Mouse (Mus musculus): ENCODE results near the gene Itpkb.

Itpkb gene

DNA sequence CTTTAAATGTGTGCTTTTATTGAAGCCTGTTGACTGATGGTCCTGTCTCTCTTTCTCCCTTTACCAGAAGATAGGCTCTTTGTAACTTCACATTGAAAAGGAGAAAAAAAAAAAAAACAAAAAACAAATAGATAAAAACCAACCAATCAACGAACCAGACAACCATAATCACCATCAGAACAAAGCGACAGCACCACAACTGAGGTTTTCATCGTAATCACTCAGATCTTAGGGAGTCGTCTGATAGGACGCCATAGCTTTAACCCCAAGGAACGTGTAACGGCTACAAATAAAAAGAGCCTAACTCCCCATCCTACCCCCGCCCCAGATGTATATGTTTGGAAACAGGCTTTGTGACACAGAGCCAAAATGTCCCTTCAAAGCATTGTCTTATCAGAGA, 8.1 kb downstream of the Itpkb start:
- in situ Hi-C loops (cut with MboI; ENCODE audit: low sequenced_read_pairs) = no loop called here

DNA sequence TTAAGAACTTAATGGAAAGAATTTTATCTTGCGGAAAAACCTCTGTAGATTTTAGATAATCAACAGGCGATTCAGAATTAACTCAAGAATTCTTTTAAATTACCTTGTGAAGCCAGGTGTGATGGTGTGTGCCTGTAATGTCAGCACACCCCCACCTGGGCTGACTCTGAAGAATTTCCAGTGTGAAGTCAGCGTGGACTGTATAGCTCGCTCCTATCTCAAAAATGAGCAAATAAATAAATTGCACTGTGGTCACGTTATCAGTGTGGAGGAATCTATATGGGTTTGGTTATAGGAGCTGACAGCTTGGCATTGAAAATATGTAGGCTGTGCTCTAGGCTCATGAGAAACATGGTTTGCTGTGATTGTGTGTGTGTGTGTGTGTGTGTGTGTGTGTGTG, 8.9 kb downstream of the Itpkb start:
- in situ Hi-C loops (cut with MboI; ENCODE audit: low sequenced_read_pairs) = no loop called here

DNA sequence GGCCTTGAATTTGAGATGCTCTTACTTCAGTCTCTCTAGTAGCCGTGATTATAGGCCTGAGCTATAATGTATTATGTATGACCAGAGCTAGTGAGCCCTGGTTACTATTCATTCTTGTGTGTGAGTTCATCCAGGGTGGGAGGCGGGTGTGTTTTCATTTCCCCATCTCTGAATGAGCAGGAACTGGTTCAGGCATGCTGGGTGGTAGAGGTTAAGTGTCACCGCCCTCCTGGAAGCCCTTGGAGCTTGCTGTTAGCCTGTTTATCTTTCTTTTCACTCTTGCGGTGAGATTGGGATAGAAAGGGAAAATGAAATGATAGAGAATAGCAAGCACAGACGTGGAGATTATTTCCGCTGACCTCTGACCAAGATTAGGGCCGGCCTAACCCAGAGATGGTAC, 12.7 kb downstream of the Itpkb start:
- in situ Hi-C loops (cut with MboI; ENCODE audit: low sequenced_read_pairs) = no loop called here

DNA sequence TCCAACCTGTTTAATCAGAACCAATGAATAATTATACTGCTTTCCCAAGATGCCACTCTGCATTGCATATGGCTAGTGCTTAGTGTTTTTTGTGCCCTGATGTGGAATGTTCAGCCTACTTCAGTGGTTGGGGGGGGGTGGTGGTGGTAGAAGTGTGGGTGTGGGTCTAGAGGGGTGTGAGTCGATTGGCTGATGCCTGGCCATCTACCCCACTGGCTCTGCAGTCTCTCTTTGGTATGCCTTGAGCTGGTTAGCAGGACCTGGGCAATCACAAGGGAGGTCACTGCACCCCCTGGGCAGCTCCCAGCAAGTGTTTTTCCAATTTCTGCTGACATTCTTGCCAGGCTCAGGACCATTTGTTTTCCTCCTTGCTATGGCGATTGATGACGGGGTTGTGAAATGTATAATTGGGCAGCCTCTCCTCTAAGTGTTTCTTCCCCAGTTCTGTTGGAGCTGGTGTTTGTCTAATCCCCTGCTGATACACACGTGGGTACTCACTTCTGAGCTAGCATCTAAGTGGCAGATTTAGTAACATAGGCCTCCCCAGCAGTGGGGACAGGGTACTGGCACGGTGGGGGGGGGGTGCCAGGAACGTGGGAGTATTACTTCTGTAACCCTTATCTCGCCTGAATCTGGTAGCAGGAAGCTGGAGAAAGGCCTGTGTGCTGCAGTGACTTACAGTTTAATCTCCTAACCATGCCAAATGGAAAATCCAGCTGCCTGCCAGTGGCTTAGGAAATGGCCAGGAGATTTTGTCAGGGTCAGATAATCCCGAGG, 13.3 kb downstream of the Itpkb start:
- in situ Hi-C loops (cut with MboI; ENCODE audit: low sequenced_read_pairs) = no loop called here

DNA sequence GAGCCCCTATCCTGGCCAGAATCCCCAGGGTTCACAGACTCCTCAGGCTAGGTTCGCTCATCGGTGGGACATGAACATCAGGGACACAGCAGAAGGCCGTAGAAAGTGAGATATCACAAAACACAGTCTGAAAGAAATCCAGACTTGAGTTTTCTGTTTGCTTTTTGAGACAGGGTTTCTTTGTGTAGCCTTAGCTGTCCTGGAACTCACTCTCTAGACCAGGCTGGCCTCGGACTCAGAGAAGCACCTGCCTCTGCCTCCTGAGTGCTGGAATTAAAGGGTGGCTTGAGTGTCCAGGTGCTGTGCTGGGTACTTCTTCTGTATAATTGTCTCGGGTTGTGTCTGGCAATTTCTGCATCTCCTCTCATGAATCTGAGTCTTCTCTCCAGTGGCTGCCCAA, 14.8 kb downstream of the Itpkb start:
- in situ Hi-C loops (cut with MboI; ENCODE audit: low sequenced_read_pairs) = no loop called here

DNA sequence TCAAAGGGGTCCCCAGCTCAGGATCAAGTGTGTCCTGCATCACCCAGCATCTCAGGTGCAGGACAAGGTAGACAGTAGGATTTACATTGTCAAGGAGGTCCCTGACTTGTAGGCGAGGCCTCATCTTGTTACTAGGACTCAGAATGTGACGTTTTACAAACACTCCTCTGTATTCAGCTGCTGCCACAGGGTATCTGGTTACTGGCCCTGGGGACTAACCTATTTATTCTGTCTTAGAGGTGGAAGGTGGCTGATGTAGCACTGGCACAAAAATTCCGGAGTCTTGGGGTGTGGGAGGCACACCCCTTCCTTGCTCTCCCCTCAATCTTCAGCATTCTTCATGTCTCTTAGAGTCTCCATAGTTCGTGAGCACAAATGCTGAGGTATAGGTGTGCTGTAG, 16.8 kb downstream of the Itpkb start:
- in situ Hi-C loops (cut with MboI; ENCODE audit: low sequenced_read_pairs) = no loop called here

DNA sequence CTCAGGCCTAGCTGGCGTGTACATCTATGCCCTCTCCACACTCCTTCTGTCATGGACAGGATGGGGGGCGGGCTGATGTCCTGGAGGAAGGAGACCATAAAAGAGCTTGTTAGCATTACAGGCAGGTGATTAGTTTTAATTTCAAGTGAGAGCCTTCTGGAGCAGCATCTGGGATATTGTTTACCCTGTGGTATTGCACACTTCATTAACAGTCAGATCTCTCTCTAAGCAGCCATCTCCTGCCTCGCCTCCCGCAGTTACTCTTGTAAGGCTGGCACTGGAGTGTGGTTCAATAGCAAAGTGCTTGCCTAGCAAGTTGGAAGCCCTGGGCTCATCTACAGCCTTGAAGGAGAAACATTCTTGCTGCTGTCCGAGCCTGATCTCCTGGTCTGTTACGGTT, 17.6 kb downstream of the Itpkb start:
- in situ Hi-C loops (cut with MboI; ENCODE audit: low sequenced_read_pairs) = no loop called here

DNA sequence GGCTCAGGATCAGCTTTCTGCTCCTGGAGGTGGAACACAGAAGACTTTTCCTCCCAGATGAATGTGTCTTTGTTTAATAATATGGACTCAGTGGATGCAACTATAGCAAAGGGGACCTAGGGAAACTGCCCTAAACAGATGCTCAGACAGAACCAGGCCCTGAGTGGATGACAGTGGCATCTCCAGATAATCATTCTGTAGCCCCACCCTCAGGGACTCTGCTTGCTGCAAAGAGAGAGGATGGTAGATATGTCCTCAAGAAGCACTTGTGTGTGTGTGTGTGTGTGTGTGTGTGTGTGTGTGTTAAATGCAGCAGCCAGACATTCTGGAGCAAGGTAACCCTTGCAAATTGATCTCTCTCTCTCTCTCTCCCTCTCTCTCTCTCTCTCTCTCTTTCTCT, 18.8 kb downstream of the Itpkb start:
- in situ Hi-C loops (cut with MboI; ENCODE audit: low sequenced_read_pairs) = no loop called here

DNA sequence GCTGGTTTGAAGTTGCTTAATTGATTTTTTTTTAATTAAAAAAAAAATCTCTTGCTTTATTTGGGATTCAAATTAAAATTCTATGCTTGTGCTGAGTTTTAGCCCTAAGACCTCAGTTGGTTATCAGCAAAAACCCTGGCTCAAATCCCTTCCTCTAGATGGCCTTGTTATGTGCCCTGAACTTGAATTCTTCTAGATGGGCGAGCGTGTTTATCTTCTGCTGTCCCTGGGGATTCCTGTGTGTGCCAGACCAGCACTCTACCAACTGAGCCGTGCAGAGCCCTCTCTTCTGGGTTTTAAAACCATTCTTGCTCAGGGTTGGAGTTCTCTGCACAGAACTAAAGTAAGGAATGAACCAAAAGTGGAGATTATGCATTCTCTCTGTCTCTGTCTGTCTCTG, 22.0 kb downstream of the Itpkb start:
- in situ Hi-C loops (cut with MboI; ENCODE audit: low sequenced_read_pairs) = no loop called here

DNA sequence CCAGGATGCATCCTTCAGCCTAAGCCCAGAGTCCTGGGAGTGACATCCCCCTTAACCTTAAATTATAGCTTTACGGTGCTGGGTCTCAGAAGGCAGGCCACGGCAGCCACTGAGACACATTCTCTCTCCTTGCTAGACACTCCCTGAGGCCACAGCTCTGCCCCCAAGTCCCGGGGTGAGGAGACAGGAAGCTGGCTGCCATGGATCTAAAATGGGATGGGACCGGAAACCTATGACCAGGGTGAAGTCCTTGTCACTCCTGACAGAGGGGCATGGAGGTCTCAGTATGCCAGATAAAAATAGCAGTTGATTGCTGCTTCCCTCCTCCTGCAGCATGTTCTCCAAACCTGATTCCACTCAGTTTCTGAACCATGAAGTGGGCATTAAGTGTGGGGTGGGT, 23.8 kb downstream of the Itpkb start:
- in situ Hi-C loops (cut with MboI; ENCODE audit: low sequenced_read_pairs) = no loop called here

DNA sequence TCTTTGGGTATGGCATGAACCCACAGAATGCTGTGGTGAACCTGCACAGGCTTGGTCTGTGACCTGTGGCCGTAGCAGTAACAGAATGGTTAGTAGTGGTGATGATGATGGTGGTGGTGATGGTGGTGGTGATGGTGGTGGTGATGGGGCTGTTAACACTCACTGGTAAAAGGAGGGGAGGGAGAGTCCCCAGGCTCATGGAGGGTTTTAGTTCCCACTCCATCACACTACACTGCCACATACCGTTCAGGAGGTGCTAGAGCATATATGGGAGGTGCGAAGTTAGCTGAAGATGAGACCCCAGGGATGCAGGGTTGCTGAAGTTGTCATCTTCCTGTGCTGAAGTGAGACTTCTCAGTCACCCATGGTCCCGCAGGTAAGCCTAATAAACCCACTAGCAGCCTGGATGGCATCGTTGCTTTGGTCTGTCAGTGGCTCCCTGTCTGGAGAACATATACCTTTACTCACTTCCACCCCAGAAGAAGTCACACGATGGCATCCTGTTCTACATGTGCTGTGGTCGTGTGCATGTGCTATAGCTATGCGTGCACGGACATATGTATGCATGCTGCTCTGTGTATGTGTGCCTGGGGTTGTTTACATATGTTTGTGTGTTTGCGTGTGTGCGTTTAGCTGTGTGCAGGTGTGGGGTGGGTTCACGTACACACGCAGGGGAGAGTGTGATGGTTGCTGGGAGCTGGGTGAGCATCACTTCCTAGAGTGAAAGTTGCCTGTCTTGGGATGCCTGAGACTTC, 24.9 kb downstream of the Itpkb start:
- in situ Hi-C loops (cut with MboI; ENCODE audit: low sequenced_read_pairs) = no loop called here

DNA sequence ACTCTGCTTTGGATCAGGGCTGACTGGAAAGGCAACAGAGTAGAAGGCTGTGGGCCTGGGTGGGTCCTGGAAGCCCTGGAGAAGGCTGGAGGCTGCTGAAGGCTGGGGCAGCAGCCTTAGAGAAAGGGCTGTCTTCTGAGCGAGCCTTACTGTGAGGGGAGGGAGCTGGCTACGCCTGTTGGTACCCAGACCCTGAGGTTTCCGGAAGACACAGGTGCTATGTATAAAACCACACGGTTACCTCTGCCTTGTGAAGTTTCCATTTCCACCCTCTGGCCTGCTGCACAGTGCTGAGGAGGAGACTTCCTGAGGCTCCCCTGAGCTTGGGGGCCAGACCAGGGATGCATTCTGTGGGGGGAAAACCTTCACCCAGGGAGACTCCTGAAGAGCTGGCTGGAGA, 25.9 kb downstream of the Itpkb start:
- in situ Hi-C loops (cut with MboI; ENCODE audit: low sequenced_read_pairs) = no loop called here

DNA sequence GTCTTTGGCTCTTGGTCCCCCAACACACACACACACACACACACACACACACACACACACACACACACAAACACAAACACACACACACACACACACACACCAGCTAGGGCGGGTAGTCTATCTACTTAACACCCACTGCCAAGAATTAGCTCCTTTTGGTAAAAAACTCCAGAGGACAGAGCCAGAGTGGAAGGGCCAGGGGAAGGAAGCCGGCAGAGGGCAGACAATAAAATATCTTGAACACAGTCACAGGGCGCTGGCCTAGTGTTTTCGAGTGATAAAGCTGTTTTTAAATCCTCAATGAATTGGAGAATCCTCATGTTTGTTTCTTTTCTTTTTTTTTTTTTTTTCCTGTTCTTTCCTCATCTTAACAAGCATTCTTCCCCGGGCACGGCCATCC, 26.6 kb downstream of the Itpkb start:
- in situ Hi-C loops (cut with MboI; ENCODE audit: low sequenced_read_pairs) = no loop called here

DNA sequence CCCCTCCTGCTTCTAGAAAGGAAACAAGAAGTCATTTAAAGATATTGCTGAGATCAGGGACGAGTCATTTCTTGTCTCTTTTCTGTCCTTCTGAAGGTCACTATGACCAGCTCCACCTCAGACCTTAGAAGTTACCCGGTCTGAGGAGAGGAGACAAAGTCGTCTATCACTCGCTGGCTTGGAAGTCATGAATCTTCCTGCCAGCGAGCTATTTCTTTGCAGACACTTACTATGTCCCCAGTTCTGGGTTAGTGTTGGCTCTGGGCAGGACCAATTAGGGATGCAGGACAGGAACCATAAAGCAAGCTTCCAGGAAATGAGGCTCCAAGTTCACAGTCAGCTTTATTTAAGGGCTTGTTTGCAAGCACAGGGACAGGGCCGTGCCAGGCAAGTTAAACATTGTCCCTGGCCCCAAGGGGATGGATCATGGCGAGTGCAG, 27.6 kb downstream of the Itpkb start:
- in situ Hi-C loops (cut with MboI; ENCODE audit: low sequenced_read_pairs) = no loop called here

DNA sequence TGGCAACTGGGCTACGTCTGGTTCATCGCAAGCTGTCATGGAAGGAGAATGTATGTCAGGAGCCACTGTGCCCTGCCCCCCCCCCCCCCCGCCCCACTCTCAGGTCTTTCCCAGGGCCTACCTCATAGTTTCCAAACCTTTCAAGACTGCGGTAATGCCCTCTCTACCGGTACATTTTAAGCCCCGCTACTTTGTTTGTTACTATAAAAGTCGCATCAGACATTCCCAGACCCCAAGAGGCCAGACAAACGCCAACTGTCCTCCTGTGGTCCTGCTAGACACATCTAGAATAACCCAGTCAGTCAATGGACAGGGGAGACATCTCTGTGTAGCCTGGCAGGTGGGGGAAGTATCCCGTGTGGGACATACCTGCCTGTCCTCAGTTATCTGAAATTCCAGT, 28.2 kb downstream of the Itpkb start:
- in situ Hi-C loops (cut with MboI; ENCODE audit: low sequenced_read_pairs) = no loop called here

DNA sequence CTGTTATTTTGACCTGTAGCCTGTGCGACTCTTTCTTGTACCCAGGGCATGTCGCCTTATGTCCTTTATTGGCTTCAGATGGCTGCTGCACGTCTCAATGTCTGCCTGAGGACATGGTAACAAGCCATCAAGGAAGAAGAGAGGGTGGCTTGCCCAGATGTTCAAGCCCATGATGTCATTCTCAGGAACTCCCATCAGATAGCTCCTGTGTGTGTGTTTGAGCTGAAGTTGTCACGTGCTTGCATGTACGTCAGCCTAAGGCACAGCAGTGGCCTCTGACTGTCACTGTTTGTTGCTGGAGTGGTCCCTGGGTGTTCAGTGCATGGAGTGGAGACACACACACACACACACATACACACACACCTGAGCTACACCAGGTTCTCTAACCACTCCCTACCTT, 29.0 kb downstream of the Itpkb start:
- in situ Hi-C loops (cut with MboI; ENCODE audit: low sequenced_read_pairs) = no loop called here

DNA sequence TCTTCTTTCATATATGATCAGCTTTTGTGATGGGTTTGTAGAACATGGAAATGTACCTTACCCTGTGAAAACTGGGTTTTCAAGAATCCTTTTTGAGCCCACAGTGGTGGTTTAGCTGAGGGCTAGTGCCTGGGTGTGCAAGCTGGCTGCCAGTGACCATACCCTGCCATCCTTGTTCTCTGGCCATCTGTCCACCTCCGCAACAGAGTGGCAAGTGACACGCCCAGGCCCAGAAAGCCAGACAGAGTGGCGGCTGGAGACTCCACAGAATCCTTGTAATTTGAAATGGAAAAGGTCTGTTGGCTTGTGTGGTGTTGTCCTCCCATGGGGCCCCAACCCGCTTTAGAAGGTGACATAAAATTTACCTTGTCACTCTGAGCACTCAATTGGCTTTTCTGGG, 31.9 kb downstream of the Itpkb start:
- in situ Hi-C loops (cut with MboI; ENCODE audit: low sequenced_read_pairs) = no loop called here

DNA sequence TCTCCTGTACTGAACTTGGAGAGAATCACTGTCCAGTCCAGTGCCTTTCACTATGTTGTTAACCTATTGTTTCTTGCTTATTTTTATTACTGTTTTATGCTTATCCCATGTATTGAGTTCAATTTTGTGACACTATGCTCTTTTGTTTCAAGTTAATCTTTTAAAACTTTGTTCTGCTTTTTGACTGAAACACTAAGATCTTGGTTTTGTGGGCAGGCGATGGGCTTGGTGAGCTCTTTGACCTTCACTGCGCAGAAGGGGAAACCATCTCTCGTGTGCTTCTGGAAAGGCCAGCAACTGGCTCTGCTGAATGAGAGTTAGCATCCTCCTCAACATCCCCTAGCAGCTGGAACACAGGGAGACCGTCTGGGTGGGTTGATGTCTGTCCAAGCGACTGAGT, 32.6 kb downstream of the Itpkb start:
- in situ Hi-C loops (cut with MboI; ENCODE audit: low sequenced_read_pairs) = no loop called here

DNA sequence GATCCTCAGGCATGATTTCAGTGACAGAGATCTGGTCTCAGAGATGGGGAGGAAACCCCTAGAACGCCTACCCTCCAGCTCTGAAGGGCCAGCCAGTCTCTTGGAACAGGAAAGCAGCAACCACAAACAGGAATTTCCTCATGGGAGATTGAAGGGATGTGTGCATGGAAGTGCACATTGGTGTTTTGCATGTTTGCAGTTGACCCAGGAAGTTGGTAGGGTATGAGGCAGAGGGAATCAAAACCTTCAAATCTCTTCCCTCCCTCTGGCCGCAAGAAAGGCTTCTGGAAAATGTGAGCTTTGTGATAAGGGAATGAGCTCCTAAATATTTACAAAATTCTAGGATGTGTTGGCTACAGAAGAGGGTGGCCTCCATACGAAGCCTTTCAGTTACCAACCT, 33.0 kb downstream of the Itpkb start:
- in situ Hi-C loops (cut with MboI; ENCODE audit: low sequenced_read_pairs) = no loop called here

DNA sequence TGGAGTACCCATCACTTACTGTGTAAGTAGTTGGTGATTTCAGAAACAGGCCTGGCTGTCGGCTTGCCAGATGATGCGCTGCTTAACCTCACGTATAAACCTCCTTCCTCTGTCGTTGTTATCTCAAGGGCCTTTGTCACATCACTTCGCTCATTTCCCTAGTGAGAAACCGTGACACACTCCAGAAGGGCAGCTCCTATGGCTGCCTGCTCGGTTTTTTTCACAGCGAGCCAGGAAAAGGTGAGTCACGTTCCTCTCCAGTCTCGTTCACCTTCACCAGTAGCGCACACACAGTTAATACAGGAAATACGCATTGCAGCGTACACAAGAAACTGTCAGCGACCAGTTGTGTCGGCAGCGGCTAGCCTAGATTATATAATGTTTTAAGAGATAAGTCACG, 33.7 kb downstream of the Itpkb start:
- in situ Hi-C loops (cut with MboI; ENCODE audit: low sequenced_read_pairs) = no loop called here

DNA sequence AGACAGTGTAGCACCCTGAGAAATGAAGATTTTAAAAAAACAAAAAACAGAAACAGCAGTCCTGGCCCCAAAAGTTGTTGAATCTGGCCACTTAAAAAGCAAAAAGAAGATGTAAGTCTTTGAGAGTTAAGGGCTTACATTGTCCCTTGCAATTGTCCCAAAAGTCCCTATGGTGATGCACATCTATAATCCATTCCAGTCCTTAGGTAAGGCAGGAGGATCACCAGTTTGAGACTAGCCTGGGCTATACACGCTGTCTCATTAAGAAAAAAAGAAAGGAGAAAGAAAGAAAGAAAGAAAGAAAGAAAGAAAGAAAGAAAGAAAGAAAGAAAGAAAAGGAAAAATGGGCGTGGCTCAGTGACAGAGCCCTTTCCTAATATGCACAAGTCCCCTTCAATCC, 34.4 kb downstream of the Itpkb start:
- in situ Hi-C loops (cut with MboI; ENCODE audit: low sequenced_read_pairs) = no loop called here

DNA sequence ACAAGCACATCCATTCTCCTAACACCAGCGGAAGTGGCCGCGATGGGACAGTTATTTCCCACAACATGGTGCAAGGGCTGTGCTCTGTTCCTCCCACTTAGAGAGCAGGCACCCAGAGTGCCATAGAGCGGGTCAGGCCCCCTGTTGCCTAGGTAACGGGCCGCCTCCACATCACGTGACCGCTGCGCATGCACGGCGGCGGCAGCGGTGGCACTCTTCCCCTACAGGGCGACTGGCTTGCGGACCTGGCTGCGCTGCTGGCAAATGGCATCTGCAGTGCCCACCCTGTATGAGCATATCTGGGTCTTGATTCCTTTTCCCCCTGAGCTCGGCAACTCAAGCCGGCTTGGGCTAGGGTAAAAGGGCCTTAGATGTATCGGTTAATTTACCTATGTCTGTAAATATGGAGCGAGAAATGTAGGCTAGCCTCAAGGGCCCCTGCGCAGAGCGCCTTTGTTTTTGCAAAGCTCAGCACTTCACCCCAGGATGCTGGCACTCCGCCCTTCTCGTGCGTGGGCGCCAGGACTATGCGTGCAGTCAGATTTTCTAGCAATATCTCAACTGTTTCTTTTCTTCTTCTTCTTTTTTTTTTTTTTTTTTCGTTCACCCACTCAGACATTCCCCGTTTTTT, 35.0 kb downstream of the Itpkb start:
- in situ Hi-C loops (cut with MboI; ENCODE audit: low sequenced_read_pairs) = no loop called here
